Mouse (Mus musculus) neural tube, embryonic 11.5 days (tissue): ENCODE results near the gene Tbc1d1. TPM values are rescaled to one million over a fixed set of nuclear protein-coding genes. Genes with fewer than 3 reads are reported as not detected.

Source experiments
- ATAC-seq: fragments of 200-750 bp; cut with Nextera tagmentation; 2 replicates; pipeline ENCODE4 v1.8.0; 2017; ENCODE audit warnings: moderate number of reproducible peaks, mild to moderate bottlenecking, moderate TSS enrichment, moderate library complexity; ENCODE audit not compliant: insufficient read depth, low FRiP score, low TSS enrichment
- DNase-seq: peaks from one replicate; pipeline ENCODE4 v3.0.0-alpha.2; 2015; ENCODE audit warnings: low spot score
- H3K27ac ChIP-seq: fragments of 300-500 bp; sonication (generic); 2 replicates; pipeline ENCODE4 v1.5.1; 2014; ENCODE audit warnings: low read depth, mild to moderate bottlenecking, low read length
- H3K27me3 ChIP-seq: fragments of 300-500 bp; sonication (generic); 2 replicates; pipeline ENCODE4 v1.6.1; 2014; ENCODE audit warnings: mild to moderate bottlenecking, low read length, mixed read lengths; ENCODE audit not compliant: control insufficient read depth, insufficient read depth
- H3K36me3 ChIP-seq: fragments of 300-500 bp; sonication (generic); 2 replicates; pipeline ENCODE4 v1.6.1; 2014; ENCODE audit warnings: mild to moderate bottlenecking, low read length, moderate library complexity, mixed read lengths; ENCODE audit not compliant: control insufficient read depth, insufficient read depth
- H3K4me1 ChIP-seq: fragments of 300-500 bp; sonication (generic); 2 replicates; pipeline ENCODE4 v1.6.1; 2014; ENCODE audit warnings: low read length, mixed read lengths; ENCODE audit not compliant: control insufficient read depth, insufficient read depth
- H3K4me2 ChIP-seq: fragments of 300-500 bp; sonication (generic); 2 replicates; pipeline ENCODE4 v1.6.1; 2014; ENCODE audit warnings: low read depth, mild to moderate bottlenecking, moderate library complexity
- H3K4me3 ChIP-seq: fragments of 300-500 bp; sonication (generic); 2 replicates; pipeline ENCODE4 v1.5.1; 2014; ENCODE audit warnings: low read depth, low read length
- H3K9ac ChIP-seq: fragments of 300-500 bp; sonication (generic); 2 replicates; pipeline ENCODE4 v1.6.1; 2014; ENCODE audit warnings: mild to moderate bottlenecking, low read length
- H3K9me3 ChIP-seq: fragments of 300-500 bp; sonication (generic); 2 replicates; pipeline ENCODE4 v1.6.1; 2016; ENCODE audit warnings: low read length; ENCODE audit not compliant: control insufficient read depth
- WGBS: fragments of 180-500 bp; shearing (Covaris S2); extraction: QIAGEN DNeasy Blood & Tissue Kit; methylation state at CpG from one replicate; pipeline ENCODE4 v1.1.7; 2014; 5-methylcytosine and 5-hydroxymethylcytosine counted together
- polyA plus RNA-seq: library from polyadenylated mRNA; unstranded; fragments of >200 nt; fragmentation: Nextera tagmentation; extraction: Ambion mirVana; gene quantifications from 2 replicates; pipeline ENCODE4 v1.2.1, GENCODE M21; 2014

The Tbc1d1 gene
- polyA plus RNA-seq, 1 experiment from 2014 or later, result 32.4 TPM

GRCm38 (mm10) chr5:64301246-64301645, 145.1 kb downstream of the Tbc1d1 start:
- no peak for DNase-seq
- ATAC-seq, result no peak
- Histone ChIP-seq H3K36me3 (no peaks in the 10 kb centered on the region), H3K4me1 (no peaks in the 10 kb centered on the region), H3K9me3 (no peaks in the 10 kb centered on the region; the same call in 1 of the 2 replicates), H3K27me3 (no peaks in the 10 kb centered on the region), H3K9ac (no peak overlapping the region), H3K27ac (no peak overlapping the region), H3K4me3 (no peak overlapping the region), H3K4me2 (no peak overlapping the region)
- 51% methylated on average over 4 of the region's 4 CpGs for WGBS

GRCm38 (mm10) chr5:64307289-64307688, 151.2 kb downstream of the Tbc1d1 start:
- Histone ChIP-seq H3K9me3 (no peaks in the 10 kb centered on the region; the same call in none of the 2 replicates), H3K27me3 (no peaks in the 10 kb centered on the region), H3K4me3 (no peak overlapping the region), H3K27ac (no peak overlapping the region), H3K4me1 (no peaks in the 10 kb centered on the region), H3K4me2 (no peak overlapping the region), H3K9ac (no peak overlapping the region), H3K36me3 (no peaks in the 10 kb centered on the region)
- no peak for ATAC-seq
- no peak for DNase-seq
- 89% methylated on average over 2 of the region's 2 CpGs for WGBS

GRCm38 (mm10) chr5:64312295-64312694, 156.2 kb downstream of the Tbc1d1 start:
- no peaks in the 10 kb centered on the region for H3K27me3 ChIP-seq
- H3K4me2 ChIP-seq, result no peak overlapping the region
- ATAC-seq (no peak), DNase-seq (no peak)
- 77% methylated on average over 5 of the region's 5 CpGs for WGBS
- H3K9ac ChIP-seq, result no peak overlapping the region
- 0 out of 2 replicates have a peak, but pooled peaks cover 2% of the 10 kb centered on the region for H3K36me3 ChIP-seq
- no peak overlapping the region for H3K27ac ChIP-seq
- H3K4me1 ChIP-seq, result peaks cover 17% of the 10 kb centered on the region
- no peak overlapping the region for H3K4me3 ChIP-seq
- H3K9me3 ChIP-seq, result no peaks in the 10 kb centered on the region

DNA sequence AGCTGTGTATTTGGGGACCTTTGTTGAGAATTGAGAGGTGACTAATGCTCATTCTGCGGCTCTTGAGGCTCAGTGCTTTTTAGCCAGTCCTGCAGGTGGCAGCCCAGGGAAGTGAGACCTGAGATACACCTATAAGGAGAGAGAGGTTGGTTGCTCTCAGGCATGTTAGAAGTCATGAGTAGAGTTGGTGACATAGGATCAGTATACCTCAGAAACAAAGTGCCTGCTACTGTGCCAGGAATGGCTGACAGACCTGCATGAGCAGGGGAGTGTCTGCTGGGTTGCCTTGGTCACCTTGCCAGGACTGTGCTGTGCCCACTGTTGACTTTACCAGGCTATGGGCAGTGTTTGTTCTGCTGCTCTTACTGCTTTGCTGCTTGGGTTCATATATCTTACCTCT, 157.4 kb downstream of the Tbc1d1 start:
- H3K4me2 ChIP-seq, result no peak overlapping the region
- WGBS, result 93% methylated on average over 1 of the region's 1 CpGs
- no peaks in the 10 kb centered on the region for H3K27me3 ChIP-seq
- H3K36me3 ChIP-seq, result peaks cover 2% of the 10 kb centered on the region; the same call in 1 of the 2 replicates
- peak overlapping the region; percentile 85; the same call in 1 of the 2 replicates for H3K27ac ChIP-seq
- peaks cover 17% of the 10 kb centered on the region for H3K4me1 ChIP-seq
- 0 out of 2 replicates have a peak, but pooled peaks have one; percentile 7 for ATAC-seq
- no peaks in the 10 kb centered on the region for H3K9me3 ChIP-seq
- no peak overlapping the region for H3K4me3 ChIP-seq
- H3K9ac ChIP-seq, result no peak overlapping the region
- DNase-seq, result no peak

- Histone ChIP-seq H3K4me2 (no peak overlapping the region), H3K27ac (peak overlapping the region; percentile 85), H3K4me3 (no peak overlapping the region), H3K27me3 (no peaks in the 10 kb centered on the region), H3K36me3 (peaks cover 2% of the 10 kb centered on the region; the same call in 1 of the 2 replicates), H3K9ac (peak overlapping the region; percentile 23; the same call in 1 of the 2 replicates), H3K4me1 (peaks cover 17% of the 10 kb centered on the region), H3K9me3 (no peaks in the 10 kb centered on the region)
- peak; percentile 58 for DNase-seq
- 21% methylated on average over 6 of the region's 6 CpGs for WGBS
- peak; percentile 84 for ATAC-seq
These were observed 158.4 kb downstream of the Tbc1d1 start for GRCm38 (mm10) chr5:64314288-64315052.

- 78% methylated on average over 1 of the region's 1 CpGs for WGBS
- ATAC-seq, result 0 out of 2 replicates have a peak, but pooled peaks have one; percentile 61
- H3K27ac ChIP-seq, result peak overlapping the region; percentile 62; the same call in 1 of the 2 replicates
These were observed 159.0 kb downstream of the Tbc1d1 start for GRCm38 (mm10) chr5:64315088-64315487.

DNA sequence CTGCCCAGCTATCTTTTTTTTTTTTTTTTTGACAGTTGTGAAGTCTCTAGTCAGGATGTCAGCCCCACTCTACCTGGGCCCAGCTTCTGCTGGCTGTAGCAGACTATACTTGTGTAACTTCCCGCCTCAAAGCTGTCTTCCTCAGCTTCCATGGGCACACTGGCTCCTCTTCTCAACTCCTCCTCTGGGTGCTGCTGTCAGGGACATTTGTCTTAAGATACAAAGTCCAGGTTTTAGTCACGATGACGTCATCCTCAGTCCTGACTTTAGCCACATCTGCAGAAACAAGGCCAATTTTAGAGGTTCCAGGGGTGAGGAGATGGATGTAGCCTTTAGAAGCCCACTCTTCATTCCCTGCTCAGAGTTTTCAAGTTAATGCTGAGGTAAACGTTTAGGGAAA, 167.2 kb downstream of the Tbc1d1 start:
- H3K4me1 ChIP-seq, result no peaks in the 10 kb centered on the region
- no peak overlapping the region for H3K27ac ChIP-seq
- H3K4me2 ChIP-seq, result no peak overlapping the region
- H3K9me3 ChIP-seq, result no peaks in the 10 kb centered on the region
- no peaks in the 10 kb centered on the region for H3K27me3 ChIP-seq
- H3K36me3 ChIP-seq, result peaks cover 2% of the 10 kb centered on the region; the same call in 1 of the 2 replicates
- no peak for ATAC-seq
- 86% methylated on average over 4 of the region's 4 CpGs for WGBS
- no peak overlapping the region for H3K4me3 ChIP-seq
- H3K9ac ChIP-seq, result no peak overlapping the region
- no peak for DNase-seq

More at GRCm38 (mm10) chr5:64315088-64315487, 159.0 kb downstream of the Tbc1d1 start:
- H3K4me2 ChIP-seq, result no peak overlapping the region
- no peak overlapping the region for H3K9ac ChIP-seq
- no peaks in the 10 kb centered on the region for H3K9me3 ChIP-seq
- DNase-seq, result no peak
- no peaks in the 10 kb centered on the region for H3K27me3 ChIP-seq
- peaks cover 2% of the 10 kb centered on the region; the same call in 1 of the 2 replicates for H3K36me3 ChIP-seq
- peaks cover 17% of the 10 kb centered on the region for H3K4me1 ChIP-seq
- no peak overlapping the region for H3K4me3 ChIP-seq

DNA sequence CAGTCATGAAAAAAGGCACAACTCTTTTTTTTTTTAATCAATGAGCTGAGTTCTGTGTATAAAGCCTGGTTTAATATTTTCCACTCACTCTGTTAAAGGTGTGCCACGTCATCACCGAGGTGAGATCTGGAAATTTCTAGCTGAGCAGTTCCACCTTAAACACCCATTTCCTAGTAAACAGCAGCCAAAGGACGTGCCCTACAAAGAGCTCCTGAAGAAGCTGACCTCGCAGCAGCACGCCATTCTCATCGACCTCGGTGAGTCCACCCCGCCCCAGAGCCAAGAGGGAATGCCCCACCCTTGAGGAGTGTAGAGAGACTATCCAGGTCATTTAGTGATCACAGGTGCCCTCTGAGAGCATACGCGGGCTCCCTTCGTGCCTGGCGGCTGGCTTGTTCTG, 168.2 kb downstream of the Tbc1d1 start:
- no peak overlapping the region for H3K4me3 ChIP-seq
- H3K27ac ChIP-seq, result no peak overlapping the region
- peaks cover 5% of the 10 kb centered on the region; the same call in 1 of the 2 replicates for H3K36me3 ChIP-seq
- H3K4me1 ChIP-seq, result no peaks in the 10 kb centered on the region
- DNase-seq (no peak), ATAC-seq (no peak)
- no peaks in the 10 kb centered on the region for H3K27me3 ChIP-seq
- H3K9me3 ChIP-seq, result no peaks in the 10 kb centered on the region
- H3K4me2 ChIP-seq, result no peak overlapping the region
- H3K9ac ChIP-seq, result no peak overlapping the region
- 96% methylated on average over 12 of the region's 12 CpGs for WGBS

DNA sequence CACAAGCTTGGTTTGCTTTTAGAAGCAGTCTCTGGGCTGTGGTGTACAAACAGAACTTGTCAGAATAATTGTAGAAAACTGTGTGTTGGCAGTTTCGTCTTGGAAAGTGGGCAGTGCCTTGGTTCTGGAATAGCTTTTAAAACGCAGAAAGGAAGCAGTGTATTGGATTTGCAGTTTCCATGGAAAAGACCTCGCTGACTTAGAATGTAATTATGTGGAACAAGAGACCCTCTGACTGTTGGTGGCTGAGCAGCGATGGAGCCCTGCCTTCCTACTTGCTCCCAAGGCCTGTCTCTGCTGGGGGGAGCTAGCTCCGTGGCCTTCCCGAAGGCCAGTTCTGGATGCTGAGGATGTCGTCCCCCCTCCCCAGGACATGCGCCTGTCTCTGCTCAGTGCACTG, 168.8 kb downstream of the Tbc1d1 start:
- no peak overlapping the region for H3K9ac ChIP-seq
- peaks cover 5% of the 10 kb centered on the region; the same call in 1 of the 2 replicates for H3K36me3 ChIP-seq
- H3K4me2 ChIP-seq, result no peak overlapping the region
- no peak for DNase-seq
- 82% methylated on average over 8 of the region's 8 CpGs for WGBS
- no peaks in the 10 kb centered on the region for H3K9me3 ChIP-seq
- no peak overlapping the region for H3K4me3 ChIP-seq
- H3K27ac ChIP-seq, result no peak overlapping the region
- no peak for ATAC-seq
- no peaks in the 10 kb centered on the region for H3K27me3 ChIP-seq
- H3K4me1 ChIP-seq, result no peaks in the 10 kb centered on the region
